Mouse (Mus musculus): ENCODE data around the gene Tm6sf1. TPM values are rescaled to one million over a fixed set of nuclear protein-coding genes. Genes with fewer than 3 reads are reported as not detected.

Tm6sf1 gene
- total and polyA plus RNA-seq, 3 experiments: 9.1 to 21.4 (median 12.6) TPM

GRCm38 (mm10) chr7:81860996-81861395 is 2.2 kb downstream of the Tm6sf1 start:
- intact Hi-C loops (cut with DNase I): no loop called here
- Histone ChIP-seq H3K9ac (ENCODE audit: low read depth, low read length) (no peak overlapping the region), H3K79me2 (replicated peaks; ENCODE audit: control insufficient read depth, insufficient read depth, low read length) (no peaks in the 10 kb centered on the region), H3K36me3 (ENCODE audit: control insufficient read depth, insufficient read depth, low read length) (no peaks in the 10 kb centered on the region), H3K27ac (no peak overlapping the region; the same call in 1 of the 2 replicates), H3K4me1 (ENCODE audit: control insufficient read depth, insufficient read depth, low read length) (peaks cover 9% of the 10 kb centered on the region), H3K4me3 (no peak overlapping the region), H3K27me3 (ENCODE audit: control insufficient read depth, insufficient read depth, low read length) (no peaks in the 10 kb centered on the region)
- TF ChIP-seq POLR2A (IDR thresholded peaks at IDR 0.05; ENCODE audit: insufficient read depth, low read depth, low read length): no peak
- TF ChIP-seq EP300 (IDR thresholded peaks at IDR 0.05; ENCODE audit: insufficient read depth, low read depth, low read length): no peak
- TF ChIP-seq CTCF (IDR thresholded peaks at IDR 0.05): no peak
- DNase-seq: peak; percentile 19 to 27
- 49% methylated on average over 5 of the region's 5 CpGs for WGBS

- no peaks in the 10 kb centered on the region for H3K27me3 ChIP-seq (ENCODE audit: control insufficient read depth, insufficient read depth, low read length)
- intact Hi-C loops (cut with DNase I): no loop called here
- no peak overlapping the region; the same call in 1 of the 2 replicates for H3K27ac ChIP-seq
- no peak overlapping the region for H3K4me3 ChIP-seq
- no peaks in the 10 kb centered on the region for H3K36me3 ChIP-seq (ENCODE audit: control insufficient read depth, insufficient read depth, low read length)
- H3K9ac ChIP-seq (ENCODE audit: low read depth, low read length): no peak overlapping the region
- 92% methylated on average over 2 of the region's 2 CpGs for WGBS
- H3K79me2 ChIP-seq (replicated peaks; ENCODE audit: control insufficient read depth, insufficient read depth, low read length): no peaks in the 10 kb centered on the region
- peaks cover 9% of the 10 kb centered on the region for H3K4me1 ChIP-seq (ENCODE audit: control insufficient read depth, insufficient read depth, low read length)
- TF ChIP-seq EP300 (IDR thresholded peaks at IDR 0.05; ENCODE audit: insufficient read depth, low read depth, low read length) (no peak), CTCF (IDR thresholded peaks at IDR 0.05) (no peak), POLR2A (IDR thresholded peaks at IDR 0.05; ENCODE audit: insufficient read depth, low read depth, low read length) (no peak)
- DNase-seq: no peak
Measured at GRCm38 (mm10) chr7:81861461-81861860, 2.7 kb downstream of the Tm6sf1 start.

GRCm38 (mm10) chr7:81861921-81862320 is 3.1 kb downstream of the Tm6sf1 start:
- no peak overlapping the region for H3K9ac ChIP-seq (ENCODE audit: low read depth, low read length)
- H3K27me3 ChIP-seq (ENCODE audit: control insufficient read depth, insufficient read depth, low read length): no peaks in the 10 kb centered on the region
- H3K27ac ChIP-seq: peak overlapping the region; percentile 80; the same call in 1 of the 2 replicates
- TF ChIP-seq CTCF (IDR thresholded peaks at IDR 0.05) (no peak), EP300 (IDR thresholded peaks at IDR 0.05; ENCODE audit: insufficient read depth, low read depth, low read length) (no peak)
- intact Hi-C loops (cut with DNase I): loop anchor here (2.0 kb wide), 2 partner anchors 33 to 73 kb away; partner anchors contain the start of genes 3110040N11Rik and Btbd1
- 78% methylated on average over 4 of the region's 4 CpGs for WGBS
- no peaks in the 10 kb centered on the region for H3K79me2 ChIP-seq (replicated peaks; ENCODE audit: control insufficient read depth, insufficient read depth, low read length)
- H3K36me3 ChIP-seq (ENCODE audit: control insufficient read depth, insufficient read depth, low read length): no peaks in the 10 kb centered on the region
- H3K4me3 ChIP-seq: no peak overlapping the region
- H3K4me1 ChIP-seq (ENCODE audit: control insufficient read depth, insufficient read depth, low read length): peaks cover 9% of the 10 kb centered on the region
- DNase-seq: no peak

GRCm38 (mm10) chr7:81862587-81863583 is 4.1 kb downstream of the Tm6sf1 start:
- H3K27me3 ChIP-seq (ENCODE audit: control insufficient read depth, insufficient read depth, low read length): no peaks in the 10 kb centered on the region
- peaks cover 12% of the 10 kb centered on the region for H3K4me1 ChIP-seq (ENCODE audit: control insufficient read depth, insufficient read depth, low read length)
- peak; percentile 62 to 75 for DNase-seq
- H3K4me3 ChIP-seq: peak overlapping the region; percentile 24
- peak overlapping the region; percentile 80 for H3K27ac ChIP-seq
- 51% methylated on average over 24 of the region's 24 CpGs for WGBS
- intact Hi-C loops (cut with DNase I): loop anchor here (2.0 kb wide), 2 partner anchors 34 to 74 kb away; partner anchors contain the start of genes 3110040N11Rik and Btbd1
- H3K79me2 ChIP-seq (replicated peaks; ENCODE audit: control insufficient read depth, insufficient read depth, low read length): no peaks in the 10 kb centered on the region
- no peaks in the 10 kb centered on the region for H3K36me3 ChIP-seq (ENCODE audit: control insufficient read depth, insufficient read depth, low read length)
- no peak overlapping the region for H3K9ac ChIP-seq (ENCODE audit: low read depth, low read length)
- TF ChIP-seq CTCF (IDR thresholded peaks at IDR 0.05): no peak
- peak; percentile 48 for TF ChIP-seq POLR2A (IDR thresholded peaks at IDR 0.05; ENCODE audit: insufficient read depth, low read depth, low read length)

GRCm38 (mm10) chr7:81864552-81864951 is 5.8 kb downstream of the Tm6sf1 start:
- Histone ChIP-seq H3K4me3 (no peak overlapping the region), H3K9ac (ENCODE audit: low read depth, low read length) (no peak overlapping the region), H3K27ac (no peak overlapping the region; the same call in 1 of the 2 replicates), H3K4me1 (ENCODE audit: control insufficient read depth, insufficient read depth, low read length) (peaks cover 12% of the 10 kb centered on the region), H3K79me2 (replicated peaks; ENCODE audit: control insufficient read depth, insufficient read depth, low read length) (no peaks in the 10 kb centered on the region), H3K36me3 (ENCODE audit: control insufficient read depth, insufficient read depth, low read length) (no peaks in the 10 kb centered on the region), H3K27me3 (ENCODE audit: control insufficient read depth, insufficient read depth, low read length) (no peaks in the 10 kb centered on the region)
- DNase-seq: no peak
- TF ChIP-seq CTCF (IDR thresholded peaks at IDR 0.05): no peak
- no peak for TF ChIP-seq POLR2A (IDR thresholded peaks at IDR 0.05; ENCODE audit: insufficient read depth, low read depth, low read length)
- TF ChIP-seq EP300 (IDR thresholded peaks at IDR 0.05; ENCODE audit: insufficient read depth, low read depth, low read length): no peak
- whole genome bisulfite sequencing: 84% methylated on average over 6 of the region's 6 CpGs
- intact Hi-C loops (cut with DNase I): no loop called here

- H3K79me2 ChIP-seq (replicated peaks; ENCODE audit: control insufficient read depth, insufficient read depth, low read length): no peaks in the 10 kb centered on the region
- no peak overlapping the region for H3K4me3 ChIP-seq
- intact Hi-C loops (cut with DNase I): loop anchor here (5.0 kb wide), 2 partner anchors 66 to 256 kb away; partner anchors contain the start of gene Hdgfl3
- no peak overlapping the region for H3K27ac ChIP-seq
- no peak for DNase-seq
- TF ChIP-seq EP300 (IDR thresholded peaks at IDR 0.05; ENCODE audit: insufficient read depth, low read depth, low read length) (no peak), CTCF (IDR thresholded peaks at IDR 0.05) (no peak), POLR2A (IDR thresholded peaks at IDR 0.05; ENCODE audit: insufficient read depth, low read depth, low read length) (no peak)
- H3K9ac ChIP-seq (ENCODE audit: low read depth, low read length): no peak overlapping the region
- 95% methylated on average over 6 of the region's 6 CpGs for WGBS
- H3K27me3 ChIP-seq (ENCODE audit: control insufficient read depth, insufficient read depth, low read length): no peaks in the 10 kb centered on the region
- H3K36me3 ChIP-seq (ENCODE audit: control insufficient read depth, insufficient read depth, low read length): no peaks in the 10 kb centered on the region
- H3K4me1 ChIP-seq (ENCODE audit: control insufficient read depth, insufficient read depth, low read length): peaks cover 8% of the 10 kb centered on the region
Measured at GRCm38 (mm10) chr7:81865937-81866336, 7.1 kb downstream of the Tm6sf1 start.
